Mouse (Mus musculus) layer of hippocampus, adult 11-12 months (tissue): Measurements from ENCODE around the gene Dnal1.

ENCODE experiments used
- DNase-seq: peaks from one replicate; pipeline ENCODE4 v3.0.0; 2022; ENCODE audit warnings: low spot score

The Dnal1 gene

GRCm38 (mm10) chr12:84186950-84187349, 72.8 kb downstream of the Dnal1 start:
- DNase-seq: no peak

DNA sequence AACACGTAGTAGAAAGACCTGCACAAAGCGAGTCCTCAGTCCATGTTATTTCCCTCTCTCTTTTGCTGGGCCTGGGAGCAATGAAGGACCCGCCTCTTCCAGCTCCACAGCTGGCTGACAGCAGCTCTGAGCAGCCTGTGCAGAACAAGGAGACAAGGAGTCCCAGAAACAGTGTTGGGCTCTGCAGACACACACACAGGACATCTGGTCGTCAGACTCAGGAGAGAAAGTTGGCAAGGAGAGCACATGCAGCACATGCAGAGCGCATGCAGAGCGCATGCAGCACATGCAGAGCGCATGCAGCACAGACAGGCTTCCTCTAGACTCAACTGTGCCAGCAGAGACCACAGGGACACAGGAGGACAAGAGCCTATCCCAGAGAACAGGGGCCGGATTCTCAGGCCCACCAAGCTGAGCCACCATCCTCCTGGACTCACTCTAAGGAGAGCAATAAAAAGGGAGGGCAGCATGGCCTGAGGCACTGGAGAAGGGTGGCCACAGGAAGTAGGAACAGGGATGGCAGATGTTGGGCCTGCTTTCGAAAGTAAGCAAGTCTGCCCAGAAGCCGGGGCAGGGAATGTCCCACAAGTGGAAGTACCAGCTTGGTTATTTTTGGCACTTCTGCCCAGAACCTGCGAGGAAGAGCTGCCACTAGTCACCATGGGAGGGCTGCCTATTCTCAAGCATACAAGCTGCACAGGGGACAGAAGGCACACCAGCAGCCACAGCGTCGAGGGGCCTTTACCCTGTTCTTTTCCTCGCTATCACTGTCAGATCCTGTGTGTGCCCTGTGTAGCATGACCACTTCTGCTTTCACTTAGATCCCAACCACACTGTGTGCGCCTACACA, 73.8 kb downstream of the Dnal1 start:
- DNase-seq: peak; percentile 41

- DNase-seq: no peak
These were observed 74.8 kb downstream of the Dnal1 start for GRCm38 (mm10) chr12:84188881-84189444.

DNA sequence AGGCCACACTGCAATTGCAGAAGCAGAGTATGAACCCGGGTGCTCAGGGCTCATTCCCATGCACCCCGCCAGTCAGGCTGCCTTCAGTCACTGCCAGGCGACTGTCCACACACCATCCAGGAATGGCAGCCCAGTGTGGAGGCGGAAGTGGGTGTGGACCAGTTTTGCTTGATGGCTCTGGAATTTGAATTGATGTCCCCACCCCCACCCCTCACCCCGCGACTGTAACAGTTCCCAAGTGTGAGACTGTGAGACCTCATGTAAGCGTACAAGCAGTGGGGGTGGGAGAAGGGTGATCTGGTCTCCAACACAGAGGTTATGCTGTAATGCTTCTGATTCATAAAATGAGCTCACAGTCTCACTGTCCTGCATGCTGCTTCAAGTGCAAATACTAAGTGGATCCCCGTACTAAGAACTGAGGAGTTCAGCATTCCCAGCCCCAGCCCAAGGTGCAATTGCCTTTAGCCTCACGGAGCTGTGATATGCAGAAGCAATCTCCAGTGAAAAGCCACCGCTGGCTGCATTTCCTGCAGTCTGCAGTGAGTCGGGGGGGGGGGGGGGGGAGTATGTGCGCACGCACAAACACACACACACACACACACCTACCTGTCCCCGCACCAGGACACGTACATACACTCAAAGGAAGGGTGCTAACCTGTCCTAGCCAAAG, 76.1 kb downstream of the Dnal1 start:
- no peak for DNase-seq

- no peak for DNase-seq
These were observed 77.0 kb downstream of the Dnal1 start for GRCm38 (mm10) chr12:84191190-84191589.

DNA sequence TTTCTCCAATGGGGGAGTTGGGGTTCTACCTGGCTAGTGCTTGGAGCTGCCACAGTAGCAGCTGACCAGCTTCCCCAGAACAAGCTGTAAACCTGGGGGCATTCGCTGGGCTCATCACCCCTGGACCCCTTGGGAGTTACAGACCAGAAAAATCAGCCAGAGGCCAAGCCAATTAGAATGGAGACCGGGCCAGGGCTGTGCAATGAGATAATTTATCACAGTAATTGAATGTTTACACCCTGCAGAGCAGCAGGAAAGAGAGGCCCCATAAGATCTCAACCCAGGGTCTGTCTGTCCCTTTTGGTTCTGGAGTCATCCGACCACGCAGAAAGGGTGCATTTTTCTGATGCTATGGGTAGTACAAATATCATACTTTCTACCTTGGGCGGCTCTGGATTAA, 77.6 kb downstream of the Dnal1 start:
- DNase-seq: no peak

DNA sequence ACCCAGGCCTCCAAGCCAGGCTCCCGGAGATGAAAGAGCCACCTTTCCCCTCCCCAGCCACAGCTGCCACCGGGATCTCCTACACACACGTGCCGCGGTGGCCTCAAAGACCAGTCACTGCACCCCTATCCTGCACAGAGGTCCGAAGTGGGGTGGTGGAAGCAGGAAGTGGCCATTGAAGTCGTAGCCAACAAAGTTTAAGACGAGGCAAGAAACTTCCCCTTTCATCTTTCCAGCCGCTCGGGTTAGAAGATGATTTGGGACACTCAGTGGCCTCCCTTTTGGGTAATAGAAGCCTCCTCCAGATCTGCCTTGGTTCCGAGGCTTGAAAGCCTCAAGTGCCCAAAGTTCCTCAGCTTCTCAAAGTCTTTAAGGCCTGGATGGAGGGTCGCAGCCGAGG, 78.1 kb downstream of the Dnal1 start:
- DNase-seq: no peak

GRCm38 (mm10) chr12:84192741-84193641, 78.8 kb downstream of the Dnal1 start:
- peak; percentile 63 for DNase-seq

DNA sequence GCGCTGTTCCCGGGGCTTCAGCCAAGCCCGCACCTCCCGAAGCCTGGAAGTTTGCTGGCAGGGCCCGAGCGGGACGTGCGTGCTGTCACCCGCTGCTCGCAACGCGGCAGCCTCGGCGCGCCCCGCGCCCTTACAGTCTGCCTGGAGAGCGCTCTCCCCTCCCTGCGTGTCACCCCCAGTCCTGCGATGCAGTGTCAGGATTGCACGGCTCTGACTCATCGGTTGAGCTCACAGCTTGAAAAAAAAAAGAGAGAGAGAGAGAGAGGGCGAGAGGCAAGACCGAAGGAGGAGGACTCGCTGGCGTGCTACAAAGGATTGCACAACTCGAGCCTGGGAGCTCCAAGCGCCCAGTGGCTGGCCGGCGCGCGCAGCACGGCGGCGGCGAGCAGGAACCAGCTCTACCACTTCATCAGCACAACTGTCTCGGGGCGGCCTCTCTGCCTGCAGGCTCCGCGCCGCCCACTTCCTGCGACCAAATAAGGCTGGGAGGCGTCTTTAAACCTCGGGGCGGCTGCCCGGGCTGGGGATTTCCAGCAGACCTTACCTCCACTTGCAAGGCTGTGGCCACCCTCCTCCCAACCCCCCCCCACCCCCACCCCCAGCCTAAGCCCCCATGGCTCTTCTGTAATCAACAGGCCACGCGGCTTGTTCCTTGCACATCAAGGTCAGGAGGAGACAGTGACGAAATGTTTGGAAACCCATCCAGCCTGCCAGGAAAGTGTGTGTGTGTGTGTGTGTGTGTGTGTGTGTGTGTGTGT, 79.7 kb downstream of the Dnal1 start:
- peak; percentile 94 for DNase-seq

GRCm38 (mm10) chr12:84194400-84195109, 80.4 kb downstream of the Dnal1 start:
- DNase-seq: no peak

- no peak for DNase-seq
These were observed 81.0 kb downstream of the Dnal1 start for GRCm38 (mm10) chr12:84195195-84195594.
